Mouse (Mus musculus) bone marrow, adult 2 months (tissue): ENCODE measurements at regions not wholly inside any gene's neighbourhood (a gene's known extent, or its start where the extent isn't known, plus 50 kb on each side); places are given as distances from the start of the nearest gene placed in this dataset.

Experiments
- CTCF ChIP-seq: fragments of 200-500 bp; IDR thresholded peaks from 2 replicates; pipeline ENCODE4 v1.5.1; 2011; ENCODE audit warnings: low read length, control low read depth; ENCODE audit not compliant: control insufficient read depth, insufficient read depth
- POLR2A ChIP-seq: fragments of 200-500 bp; IDR thresholded peaks from 2 replicates; pipeline ENCODE4 v1.6.1; 2011; ENCODE audit warnings: low read depth, mild to moderate bottlenecking, control low read depth, low read length, borderline replicate concordance; ENCODE audit not compliant: control insufficient read depth

DNA sequence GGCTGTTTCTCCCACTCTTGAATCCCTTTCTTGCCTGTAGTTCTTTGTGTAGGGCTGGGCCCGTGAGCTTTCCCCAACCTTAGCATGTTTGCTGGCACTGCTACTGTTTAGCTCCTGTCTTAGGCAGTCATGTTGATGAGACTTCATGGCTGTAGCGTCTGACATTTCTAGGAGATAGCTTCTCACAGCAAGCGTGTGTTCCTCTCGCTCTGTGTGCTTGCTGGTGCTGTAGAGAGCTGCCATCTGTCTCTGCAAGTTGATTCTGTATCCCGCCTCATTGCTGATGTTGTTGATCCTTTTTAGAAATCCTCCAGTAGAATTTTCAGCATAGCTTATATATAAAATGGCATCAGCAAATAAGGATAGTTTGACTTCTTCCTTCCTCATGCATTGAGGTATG is 116.0 kb upstream of the Irx3 start:
- TF ChIP-seq CTCF: no peak
- no peak for TF ChIP-seq POLR2A
